Mouse (Mus musculus): ENCODE data around the gene Hspa4. TPM values are rescaled to one million over a fixed set of nuclear protein-coding genes. Genes with fewer than 3 reads are reported as not detected.

Gene Hspa4
- polyA plus RNA-seq, 1 experiment, result 708 TPM

DNA sequence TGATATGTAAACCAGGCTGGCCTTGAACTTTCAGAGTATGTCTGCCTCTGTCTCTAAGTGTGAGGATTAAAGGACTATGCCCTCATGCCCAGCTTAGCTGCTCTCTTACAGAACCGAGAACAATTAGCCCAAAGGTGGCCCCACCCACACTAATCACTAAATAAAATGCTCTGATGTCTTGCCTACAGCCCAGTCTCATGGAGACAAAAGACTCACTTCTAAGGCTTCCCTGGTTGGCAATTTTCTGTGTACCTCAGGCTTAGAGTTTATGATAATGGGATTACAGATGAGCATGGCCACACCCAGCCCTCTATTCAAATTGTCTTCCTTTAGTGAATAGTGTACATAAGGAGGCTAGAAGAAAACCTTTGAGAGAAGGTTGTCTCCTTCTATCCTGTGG, 11.1 kb upstream of the Hspa4 start:
- Histone ChIP-seq H3K4me3 (ENCODE audit: insufficient read depth, low read depth, low read length) (no peak overlapping the region), H3K27ac (ENCODE audit: insufficient read depth, low read depth, low read length) (no peak overlapping the region), H3K4me1 (ENCODE audit: control insufficient read depth, insufficient read depth, low read length) (no peaks in the 10 kb centered on the region; the same call in 1 of the 2 replicates)
- WGBS, result 39% methylated on average over 1 of the region's 1 CpGs
- TF ChIP-seq CTCF (IDR thresholded peaks at IDR 0.05; ENCODE audit: insufficient read depth, low read depth, low read length) (no peak), POLR2A (IDR thresholded peaks at IDR 0.05; ENCODE audit: insufficient read depth, low read depth, low read length) (no peak)

DNA sequence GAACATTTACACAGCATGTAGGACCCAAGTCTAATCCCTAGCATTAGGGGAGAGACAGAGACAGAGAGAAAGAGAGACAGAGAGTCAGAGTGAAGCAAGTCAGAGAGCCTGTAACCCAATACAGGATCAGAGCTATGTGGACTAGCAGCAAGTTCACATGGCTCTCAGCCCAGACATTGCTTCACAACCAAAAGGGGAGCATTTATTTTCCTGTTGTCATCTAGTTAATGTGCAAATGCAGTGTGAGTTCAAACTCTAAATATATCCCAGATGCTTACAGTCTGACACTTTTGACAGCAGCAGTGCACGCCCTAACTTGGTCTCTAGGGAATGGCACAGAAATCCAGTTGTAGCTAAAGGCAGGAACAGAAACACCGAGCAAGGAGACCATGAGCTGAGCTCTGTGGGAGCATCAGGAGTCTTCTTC, 8.6 kb upstream of the Hspa4 start:
- no peak for TF ChIP-seq CTCF (IDR thresholded peaks at IDR 0.05; ENCODE audit: insufficient read depth, low read depth, low read length)
- no peak for TF ChIP-seq POLR2A (IDR thresholded peaks at IDR 0.05; ENCODE audit: insufficient read depth, low read depth, low read length)
- no peaks in the 10 kb centered on the region; the same call in 1 of the 2 replicates for H3K4me1 ChIP-seq (ENCODE audit: control insufficient read depth, insufficient read depth, low read length)
- H3K27ac ChIP-seq (ENCODE audit: insufficient read depth, low read depth, low read length), result peak overlapping the region; percentile 56
- WGBS, result 24% methylated on average over 2 of the region's 2 CpGs
- H3K4me3 ChIP-seq (ENCODE audit: insufficient read depth, low read depth, low read length), result no peak overlapping the region

DNA sequence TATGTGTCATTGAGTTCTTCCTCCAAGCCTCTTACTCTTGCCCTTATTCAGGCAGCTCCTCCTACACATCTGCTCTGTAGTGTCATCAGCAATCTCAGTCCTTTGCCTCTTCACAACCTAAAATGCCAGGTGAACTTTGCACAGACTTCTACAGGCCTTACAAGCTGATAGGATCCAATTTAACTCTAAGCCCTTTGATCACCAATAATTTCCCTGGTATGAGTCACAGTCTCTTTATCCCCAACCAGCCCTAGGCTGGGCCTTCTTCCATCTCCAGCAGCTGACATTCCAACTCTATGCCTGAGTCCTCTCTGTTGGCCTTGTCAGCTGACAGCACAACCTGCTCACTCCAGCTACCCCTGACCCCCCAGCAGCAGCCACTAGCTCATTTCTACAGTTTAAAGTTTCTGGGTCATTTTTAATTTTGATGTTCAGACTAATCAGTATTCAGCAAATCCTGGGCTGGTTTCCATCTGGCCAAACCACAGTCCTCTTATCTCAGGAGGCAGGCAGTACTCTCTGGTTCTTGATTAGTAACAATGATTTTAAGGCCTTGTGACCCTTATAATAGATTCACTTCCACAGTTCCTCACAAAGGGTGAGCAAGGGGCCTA, 8.1 kb upstream of the Hspa4 start:
- no peak overlapping the region for H3K4me3 ChIP-seq (ENCODE audit: insufficient read depth, low read depth, low read length)
- no peaks in the 10 kb centered on the region; the same call in 1 of the 2 replicates for H3K4me1 ChIP-seq (ENCODE audit: control insufficient read depth, insufficient read depth, low read length)
- H3K27ac ChIP-seq (ENCODE audit: insufficient read depth, low read depth, low read length), result peak overlapping the region; percentile 56
- no peak for TF ChIP-seq POLR2A (IDR thresholded peaks at IDR 0.05; ENCODE audit: insufficient read depth, low read depth, low read length)
- no peak for TF ChIP-seq CTCF (IDR thresholded peaks at IDR 0.05; ENCODE audit: insufficient read depth, low read depth, low read length)

DNA sequence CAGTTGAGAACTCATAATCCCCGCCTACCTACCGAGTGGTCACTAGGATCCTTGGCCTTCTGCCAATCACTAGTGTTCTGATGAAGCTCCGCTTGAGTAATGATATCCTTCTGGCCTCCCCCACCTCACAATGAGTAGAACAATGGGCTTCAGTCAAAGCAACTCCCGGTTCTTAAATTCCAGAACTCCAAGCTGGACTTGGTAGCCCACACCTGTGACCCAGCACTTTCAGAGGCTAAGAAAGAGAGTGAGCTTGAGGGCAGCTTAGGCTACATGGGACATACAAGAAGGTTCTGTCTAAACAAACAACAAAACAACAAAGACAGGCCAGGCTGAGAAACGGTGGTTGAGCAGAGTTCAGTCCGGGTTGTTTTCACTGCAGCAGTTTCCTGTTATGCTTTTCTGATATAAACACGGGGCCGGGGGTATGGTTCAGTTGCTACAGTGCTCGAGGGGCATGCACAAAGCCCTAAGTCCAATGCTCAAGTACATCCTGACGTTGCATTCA, 7.4 kb upstream of the Hspa4 start:
- peak overlapping the region; percentile 56; the same call in 1 of the 2 replicates for H3K27ac ChIP-seq (ENCODE audit: insufficient read depth, low read depth, low read length)
- WGBS, result 61% methylated on average over 10 of the region's 10 CpGs
- TF ChIP-seq CTCF (IDR thresholded peaks at IDR 0.05; ENCODE audit: insufficient read depth, low read depth, low read length), result no peak
- TF ChIP-seq POLR2A (IDR thresholded peaks at IDR 0.05; ENCODE audit: insufficient read depth, low read depth, low read length), result no peak
- no peak overlapping the region for H3K4me3 ChIP-seq (ENCODE audit: insufficient read depth, low read depth, low read length)
- H3K4me1 ChIP-seq (ENCODE audit: control insufficient read depth, insufficient read depth, low read length), result no peaks in the 10 kb centered on the region; the same call in 1 of the 2 replicates

DNA sequence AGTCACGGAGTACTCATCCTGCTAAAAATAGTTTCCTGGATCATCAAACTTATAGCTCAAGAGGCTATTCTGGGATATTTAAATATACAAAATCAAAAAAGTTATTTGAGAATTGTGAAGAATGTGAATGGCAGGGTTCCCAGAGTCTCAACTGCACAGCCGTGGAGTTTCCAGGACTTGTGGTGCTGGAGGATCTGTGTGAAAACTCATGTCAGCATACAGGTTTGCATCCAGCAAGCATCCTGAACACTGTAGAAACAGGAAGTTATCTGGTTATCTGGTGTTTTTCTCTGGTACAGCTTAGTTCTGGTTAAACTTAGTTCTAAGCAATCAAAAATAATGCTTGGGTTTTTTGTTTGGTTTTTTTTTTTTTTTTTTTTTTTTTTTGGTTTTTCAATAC, 6.7 kb upstream of the Hspa4 start:
- Histone ChIP-seq H3K4me3 (ENCODE audit: insufficient read depth, low read depth, low read length) (no peak overlapping the region), H3K4me1 (ENCODE audit: control insufficient read depth, insufficient read depth, low read length) (no peaks in the 10 kb centered on the region; the same call in 1 of the 2 replicates), H3K27ac (ENCODE audit: insufficient read depth, low read depth, low read length) (no peak overlapping the region)
- no peak for TF ChIP-seq CTCF (IDR thresholded peaks at IDR 0.05; ENCODE audit: insufficient read depth, low read depth, low read length)
- no peak for TF ChIP-seq POLR2A (IDR thresholded peaks at IDR 0.05; ENCODE audit: insufficient read depth, low read depth, low read length)
- 84% methylated on average over 2 of the region's 2 CpGs for WGBS

DNA sequence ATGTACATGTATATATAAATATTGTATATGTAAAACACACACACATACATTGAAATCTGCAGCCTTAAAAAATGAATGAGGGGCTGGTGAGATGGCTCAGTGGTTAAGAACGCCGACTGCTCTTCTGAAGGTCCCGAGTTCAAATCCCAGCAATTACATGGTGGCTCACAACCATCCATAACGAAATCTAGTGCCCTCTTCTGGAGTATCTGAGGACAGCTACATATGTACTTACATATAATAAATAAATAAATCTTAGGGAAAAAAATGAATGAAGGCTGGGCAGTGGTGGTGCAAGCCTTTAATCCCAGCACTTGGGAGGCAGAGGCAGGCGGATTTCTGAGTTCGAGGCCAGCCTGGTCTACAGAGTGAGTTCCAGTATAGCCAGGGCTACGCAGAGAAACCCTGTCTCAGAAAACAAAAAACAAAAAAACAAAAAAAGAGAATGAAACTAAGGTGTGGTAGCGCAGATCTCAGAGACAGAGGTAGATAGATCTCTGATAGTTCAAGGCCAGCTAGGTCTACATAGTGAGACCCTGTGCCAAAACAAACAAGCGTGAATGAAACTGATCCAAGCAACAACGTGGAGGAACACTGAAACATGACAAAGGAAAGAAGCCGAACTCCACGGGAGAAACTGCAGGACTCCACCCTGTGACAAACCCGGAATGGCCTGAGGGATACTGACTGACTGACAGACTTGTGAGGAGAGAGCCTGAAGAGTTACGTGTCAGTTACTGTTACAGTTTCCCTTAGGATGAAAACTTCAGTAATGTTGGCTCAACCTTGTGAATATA, 4.0 kb upstream of the Hspa4 start:
- Histone ChIP-seq H3K27ac (ENCODE audit: insufficient read depth, low read depth, low read length) (no peak overlapping the region), H3K4me1 (ENCODE audit: control insufficient read depth, insufficient read depth, low read length) (peaks cover 4% of the 10 kb centered on the region), H3K4me3 (ENCODE audit: insufficient read depth, low read depth, low read length) (no peak overlapping the region)
- WGBS, result 86% methylated on average over 14 of the region's 14 CpGs
- TF ChIP-seq CTCF (IDR thresholded peaks at IDR 0.05; ENCODE audit: insufficient read depth, low read depth, low read length) (no peak), POLR2A (IDR thresholded peaks at IDR 0.05; ENCODE audit: insufficient read depth, low read depth, low read length) (no peak)

DNA sequence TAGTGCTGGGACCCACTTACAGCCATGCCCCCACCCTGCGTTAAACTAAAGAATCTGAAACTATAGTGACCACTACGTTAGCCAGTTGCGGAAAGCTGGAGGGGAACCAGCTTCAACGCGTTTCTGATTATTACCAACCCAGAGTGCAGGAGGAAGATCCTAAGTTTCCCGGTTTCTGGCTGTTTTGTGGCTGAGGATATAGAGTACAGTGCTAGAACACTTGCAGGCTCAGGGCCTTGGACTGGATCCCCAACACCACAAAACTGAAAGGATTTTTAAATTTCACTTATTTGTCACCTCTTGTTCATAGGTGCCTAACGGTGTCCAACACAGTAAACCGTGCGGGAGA, 884 bp upstream of the Hspa4 start:
- WGBS, result 49% methylated on average over 9 of the region's 9 CpGs
- Histone ChIP-seq H3K4me1 (ENCODE audit: control insufficient read depth, insufficient read depth, low read length) (peaks cover 13% of the 10 kb centered on the region), H3K27ac (ENCODE audit: insufficient read depth, low read depth, low read length) (peak overlapping the region; percentile 100), H3K4me3 (ENCODE audit: insufficient read depth, low read depth, low read length) (peak overlapping the region; percentile 41)
- TF ChIP-seq CTCF (IDR thresholded peaks at IDR 0.05; ENCODE audit: insufficient read depth, low read depth, low read length), result no peak
- TF ChIP-seq POLR2A (IDR thresholded peaks at IDR 0.05; ENCODE audit: insufficient read depth, low read depth, low read length), result no peak

DNA sequence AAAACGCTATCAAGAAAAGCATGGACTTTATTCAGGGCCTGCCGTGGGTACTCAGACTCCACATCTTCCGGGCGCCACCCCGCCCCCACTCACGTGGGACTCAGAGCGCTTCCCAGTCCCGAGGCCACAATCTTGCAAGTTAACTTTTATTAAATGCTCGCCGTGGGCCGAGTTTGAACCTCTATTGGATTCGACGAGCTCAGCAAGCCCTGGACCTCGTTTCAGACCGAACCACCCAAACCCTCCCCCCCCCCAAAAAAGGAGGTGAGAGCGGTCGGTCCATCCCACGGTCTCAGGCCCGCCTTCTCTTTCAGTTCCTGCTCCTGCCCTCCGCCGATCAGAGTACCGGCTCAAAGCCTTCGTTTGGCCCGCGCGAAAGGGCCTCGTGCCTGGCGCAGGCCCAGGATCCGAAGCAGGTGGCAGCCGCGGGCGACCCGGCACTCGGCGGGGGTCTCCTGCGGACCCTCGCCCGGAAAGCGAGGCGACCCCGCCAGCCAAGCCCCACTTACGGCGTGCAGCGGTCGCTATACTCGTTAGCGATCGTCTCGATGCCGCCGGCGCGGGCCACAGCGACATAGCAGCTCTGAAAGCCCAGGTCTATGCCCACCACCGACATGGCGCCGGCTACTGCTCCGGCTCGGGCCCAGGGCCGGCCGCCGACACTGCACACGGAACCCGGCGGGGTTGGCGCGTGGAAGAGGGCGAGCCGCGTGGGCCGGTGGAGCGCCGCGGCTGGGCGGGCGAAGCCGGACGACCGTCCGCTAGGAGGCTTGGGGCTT, 517 bp downstream of the Hspa4 start:
- WGBS, result under 1% methylated on average over 80 of the region's 80 CpGs

More for the DNA sequence above, 517 bp downstream of the Hspa4 start:
- TF ChIP-seq CTCF (IDR thresholded peaks at IDR 0.05; ENCODE audit: insufficient read depth, low read depth, low read length) (no peak), POLR2A (IDR thresholded peaks at IDR 0.05; ENCODE audit: insufficient read depth, low read depth, low read length) (no peak)
- Histone ChIP-seq H3K27ac (ENCODE audit: insufficient read depth, low read depth, low read length) (peak overlapping the region; percentile 50), H3K4me3 (ENCODE audit: insufficient read depth, low read depth, low read length) (peak overlapping the region; percentile 75), H3K4me1 (ENCODE audit: control insufficient read depth, insufficient read depth, low read length) (peaks cover 13% of the 10 kb centered on the region)
